In genomic region chr7:122389633-122390032, GRCm38 (mm10) we compare ENCODE assay signal across 9 mouse cellular contexts.
DNase-seq lines count a peak whose midpoint lies in the region; ATAC-seq and TF ChIP-seq lines count a peak whose summit lies in the region.
"Had no signal": no experiment of that assay in that cellular context is flagged by ENCODE, and none has a peak within 500 bp of the region (broad histone marks: within the 10 kb centered on the region; RNA-seq: fewer than 3 reads in every experiment).

No protein-coding gene starts in this region.

- no peak overlapping the region for H3K9ac ChIP-seq in hindbrain, embryonic 16.5 days (ENCODE audit: low read depth, low read length)

- no peak for TF ChIP-seq POLR2A in thymus, adult 2 months (IDR thresholded peaks at IDR 0.05; ENCODE audit: control insufficient read depth, extremely low read depth, insufficient read depth, low read length, poor library complexity)

- peaks cover 59% of the 10 kb centered on the region for H3K4me1 ChIP-seq in thymus, adult 2 months (replicated peaks; ENCODE audit: control insufficient read depth, insufficient read depth, low read length)
- peaks cover 24% of the 10 kb centered on the region for H3K4me1 ChIP-seq in hindbrain, embryonic 16.5 days (ENCODE audit: control insufficient read depth, insufficient read depth, low read depth, low read length)

- H3K9me3 ChIP-seq in hindbrain, embryonic 16.5 days (ENCODE audit: control insufficient read depth, low read length) = no peaks in the 10 kb centered on the region

- WGBS in thymus, adult 2 months = 32% methylated on average over 6 of the region's 6 CpGs
- 8% methylated on average over 6 of the region's 6 CpGs for WGBS in hindbrain, embryonic 16.5 days

- DNase-seq in embryo, embryonic 10.5 days (ENCODE audit: low spot score) = peak; percentile 6
- no peak for DNase-seq in embryo, embryonic 9.5 days (ENCODE audit: extremely low spot score)
- no peak for DNase-seq in thymus, adult 2 months
- DNase-seq in thymus, postnatal 0 days (ENCODE audit: low spot score) = no peak
- no peak for DNase-seq in natural killer cell, adult 2 months (ENCODE audit: low spot score in 2 of 2)
- DNase-seq in yolk sac, embryonic 10.5 days (ENCODE audit: low spot score) = no peak
- DNase-seq in layer of hippocampus, postnatal 36 days = no peak
- DNase-seq: gastrocnemius, postnatal 10 days had no signal

- peak; percentile 55 for ATAC-seq in hindbrain, embryonic 16.5 days

- H3K4me2 ChIP-seq in hindbrain, embryonic 16.5 days (ENCODE audit: low read length) = no peak overlapping the region

- TF ChIP-seq CTCF in thymus, adult 2 months (IDR thresholded peaks at IDR 0.05; ENCODE audit: borderline replicate concordance, control insufficient read depth, extremely low read depth, insufficient read depth, low read length, poor library complexity) = no peak

- H3K27ac ChIP-seq in thymus, adult 2 months (ENCODE audit: control insufficient read depth, insufficient read depth, low read length) = peak overlapping the region; percentile 17; the same call in 1 of the 2 replicates
- H3K27ac ChIP-seq in hindbrain, embryonic 16.5 days (ENCODE audit: low read depth, low read length) = peak overlapping the region; percentile 32

- H3K36me3 ChIP-seq in thymus, adult 2 months (ENCODE audit: control insufficient read depth, insufficient read depth, low read length) = 0 out of 2 replicates have a peak, but pooled peaks cover 2% of the 10 kb centered on the region
- H3K36me3 ChIP-seq in hindbrain, embryonic 16.5 days (ENCODE audit: control insufficient read depth, insufficient read depth, low read length) = no peaks in the 10 kb centered on the region

- H3K27me3 ChIP-seq in thymus, adult 2 months (ENCODE audit: control insufficient read depth, insufficient read depth, low read length) = no peaks in the 10 kb centered on the region
- H3K27me3 ChIP-seq in hindbrain, embryonic 16.5 days (replicated peaks; ENCODE audit: control insufficient read depth, insufficient read depth, low read length) = no peaks in the 10 kb centered on the region

- no peak overlapping the region for H3K4me3 ChIP-seq in thymus, adult 2 months (ENCODE audit: control insufficient read depth, insufficient read depth, low read length)
- no peak overlapping the region for H3K4me3 ChIP-seq in hindbrain, embryonic 16.5 days (ENCODE audit: low read length)
